Mouse (Mus musculus) erythroblast, embryonic 14.5 days (primary cell): ENCODE data around the gene Anxa4. TPM values are rescaled to one million over a fixed set of nuclear protein-coding genes. Genes with fewer than 3 reads are reported as not detected.

Source experiments
- H3K27me3 ChIP-seq: 2 replicates; pipeline ENCODE4 v1.6.1; 2012; ENCODE audit warnings: inconsistent platforms; ENCODE audit not compliant: control insufficient read depth
- H3K36me3 ChIP-seq: 2 replicates; pipeline ENCODE4 v1.6.1; 2012; ENCODE audit warnings: mild to moderate bottlenecking, inconsistent platforms; ENCODE audit not compliant: control insufficient read depth
- H3K4me1 ChIP-seq: 2 replicates; pipeline ENCODE4 v1.6.1; 2012; ENCODE audit warnings: inconsistent platforms; ENCODE audit not compliant: control insufficient read depth
- H3K4me3 ChIP-seq: replicated peaks from 2 replicates; pipeline ENCODE3; 2012; ENCODE audit warnings: moderate library complexity, mild to moderate bottlenecking, inconsistent platforms
- H3K9me3 ChIP-seq: 2 replicates; pipeline ENCODE4 v1.6.1; 2012; ENCODE audit warnings: low read length, inconsistent platforms, mixed read lengths; ENCODE audit not compliant: control insufficient read depth
- GATA1 ChIP-seq: IDR thresholded peaks from 2 replicates; pipeline ENCODE4 v1.6.1; 2012; ENCODE audit warnings: low read length, inconsistent platforms, mixed read lengths
- TAL1 ChIP-seq: IDR thresholded peaks from 3 replicates; pipeline ENCODE4 v1.6.1; 2012; ENCODE audit warnings: low read length, inconsistent platforms, mixed read lengths
- polyA plus RNA-seq: library from polyadenylated mRNA; stranded (reverse); fragments of >175 nt; gene quantifications from 2 replicates; pipeline ENCODE4 v1.2.3, GENCODE M21; 2012

The Anxa4 gene
- polyA plus RNA-seq, 1 experiment = not detected

GRCm38 (mm10) chr6:86812919-86813318, 19.5 kb upstream of the Anxa4 start:
- Histone ChIP-seq H3K27me3 (peaks cover 11% of the 10 kb centered on the region), H3K36me3 (no peaks in the 10 kb centered on the region), H3K9me3 (no peaks in the 10 kb centered on the region), H3K4me3 (no peak overlapping the region), H3K4me1 (no peaks in the 10 kb centered on the region)
- no peak for TF ChIP-seq GATA1
- no peak for TF ChIP-seq TAL1

- Histone ChIP-seq H3K4me3 (no peak overlapping the region), H3K36me3 (no peaks in the 10 kb centered on the region), H3K4me1 (peaks cover under 1% of the 10 kb centered on the region), H3K9me3 (no peaks in the 10 kb centered on the region), H3K27me3 (peaks cover 13% of the 10 kb centered on the region)
- no peak for TF ChIP-seq GATA1
- no peak for TF ChIP-seq TAL1
Measured at GRCm38 (mm10) chr6:86806455-86807086, 13.2 kb upstream of the Anxa4 start.

- H3K4me3 ChIP-seq = no peak overlapping the region
- TF ChIP-seq GATA1 (no peak), TAL1 (no peak)
- no peaks in the 10 kb centered on the region for H3K36me3 ChIP-seq
- H3K9me3 ChIP-seq = no peaks in the 10 kb centered on the region
- peaks cover 4% of the 10 kb centered on the region for H3K4me1 ChIP-seq
- peaks cover 13% of the 10 kb centered on the region for H3K27me3 ChIP-seq
Measured at GRCm38 (mm10) chr6:86804646-86805045, 11.3 kb upstream of the Anxa4 start.

GRCm38 (mm10) chr6:86801431-86801830, 8.0 kb upstream of the Anxa4 start:
- no peak for TF ChIP-seq TAL1
- TF ChIP-seq GATA1 = no peak
- no peaks in the 10 kb centered on the region for H3K36me3 ChIP-seq
- peaks cover 11% of the 10 kb centered on the region for H3K27me3 ChIP-seq
- no peaks in the 10 kb centered on the region for H3K9me3 ChIP-seq
- H3K4me3 ChIP-seq = no peak overlapping the region
- peaks cover 4% of the 10 kb centered on the region for H3K4me1 ChIP-seq

- H3K9me3 ChIP-seq = no peaks in the 10 kb centered on the region
- H3K27me3 ChIP-seq = peaks cover 11% of the 10 kb centered on the region
- H3K4me1 ChIP-seq = peaks cover 4% of the 10 kb centered on the region
- H3K4me3 ChIP-seq = no peak overlapping the region
- TF ChIP-seq TAL1 (no peak), GATA1 (no peak)
- H3K36me3 ChIP-seq = no peaks in the 10 kb centered on the region
Measured at GRCm38 (mm10) chr6:86800467-86800866, 7.1 kb upstream of the Anxa4 start.

- Histone ChIP-seq H3K4me3 (no peak overlapping the region), H3K36me3 (no peaks in the 10 kb centered on the region), H3K27me3 (peaks cover 31% of the 10 kb centered on the region), H3K4me1 (peaks cover 17% of the 10 kb centered on the region), H3K9me3 (no peaks in the 10 kb centered on the region)
- TF ChIP-seq GATA1 (no peak), TAL1 (no peak)
Measured at GRCm38 (mm10) chr6:86797455-86797854, 4.1 kb upstream of the Anxa4 start.

- Histone ChIP-seq H3K4me1 (peaks cover 13% of the 10 kb centered on the region), H3K9me3 (no peaks in the 10 kb centered on the region), H3K4me3 (no peak overlapping the region), H3K27me3 (peaks cover 44% of the 10 kb centered on the region), H3K36me3 (no peaks in the 10 kb centered on the region)
- no peak for TF ChIP-seq GATA1
- TF ChIP-seq TAL1 = no peak
Measured at GRCm38 (mm10) chr6:86793957-86794356, 573 bp upstream of the Anxa4 start.

GRCm38 (mm10) chr6:86790351-86790943, 2.9 kb downstream of the Anxa4 start:
- Histone ChIP-seq H3K4me3 (no peak overlapping the region), H3K9me3 (no peaks in the 10 kb centered on the region), H3K27me3 (peaks cover 33% of the 10 kb centered on the region), H3K4me1 (peaks cover 13% of the 10 kb centered on the region), H3K36me3 (no peaks in the 10 kb centered on the region)
- TF ChIP-seq TAL1 (no peak), GATA1 (no peak)

GRCm38 (mm10) chr6:86788242-86788641, 5.1 kb downstream of the Anxa4 start:
- Histone ChIP-seq H3K36me3 (no peaks in the 10 kb centered on the region), H3K4me3 (no peak overlapping the region), H3K27me3 (peaks cover 20% of the 10 kb centered on the region), H3K4me1 (peaks cover 6% of the 10 kb centered on the region), H3K9me3 (no peaks in the 10 kb centered on the region)
- no peak for TF ChIP-seq TAL1
